Mouse (Mus musculus): Measurements from ENCODE around the gene Ankrd54.
A peak's percentile ranks its signal among the peaks of the same experiment; 100 is the strongest.

Gene Ankrd54

DNA sequence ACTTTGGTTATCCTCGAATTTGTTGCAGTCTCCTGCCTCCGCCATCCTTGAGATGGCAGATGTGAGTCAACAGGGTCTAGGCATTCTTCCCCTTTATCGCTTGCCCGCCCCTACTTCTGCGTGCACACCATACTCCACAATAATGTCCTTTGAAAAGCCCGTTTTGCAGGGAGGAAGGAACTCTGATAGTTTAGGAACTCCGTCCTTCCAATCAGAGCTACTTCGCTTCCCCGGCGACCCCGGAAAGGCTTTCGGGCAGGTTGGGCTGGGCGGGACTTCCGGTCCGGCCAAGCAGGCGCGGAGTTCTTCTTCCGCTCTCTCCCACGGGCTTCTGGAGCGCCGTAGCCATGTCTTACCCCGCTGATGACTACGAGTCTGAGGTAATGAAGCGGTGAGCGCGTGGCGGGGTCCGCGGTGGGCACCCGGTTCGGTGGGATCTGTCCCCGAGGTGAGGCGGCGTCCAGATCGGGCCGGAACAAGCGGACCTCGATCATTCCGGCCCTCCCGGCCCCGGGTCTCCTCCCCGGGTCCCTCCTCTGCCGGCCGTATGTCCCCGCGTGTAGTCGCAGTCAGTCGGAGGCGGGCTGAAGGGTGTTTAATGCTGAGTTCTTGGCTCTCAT is 12.3 kb upstream of the Ankrd54 start, which contains the start of gene Eif3l:
Gene Eif3l, plus strand, starts transcription at position 267 of the 620 bp plus-strand sequence.
- DNase-seq: peak; percentile 91

DNA sequence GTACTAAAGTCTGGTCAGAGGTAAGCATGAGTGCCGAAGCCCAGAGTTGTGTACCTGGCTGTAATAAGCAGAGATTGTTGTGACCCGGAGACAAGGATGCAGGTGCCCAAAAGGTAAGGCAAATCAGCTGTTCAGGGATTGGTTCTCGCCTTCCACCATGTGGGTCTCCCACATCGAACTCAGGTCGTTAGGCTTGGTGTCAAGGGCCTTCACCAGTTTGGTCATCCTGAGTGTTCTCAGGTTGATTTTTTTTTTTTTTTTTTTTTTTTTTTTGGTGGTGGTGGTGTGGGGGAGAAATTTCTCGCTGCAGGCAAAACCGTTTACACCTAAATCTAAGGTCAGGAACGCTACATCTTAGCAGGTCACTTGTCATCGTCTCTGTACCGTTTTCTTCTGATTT is 11.8 kb upstream of the Ankrd54 start:
- no peak for DNase-seq

GRCm38 (mm10) chr15:79073752-79074151 is 11.1 kb upstream of the Ankrd54 start:
- no peak for DNase-seq

DNA sequence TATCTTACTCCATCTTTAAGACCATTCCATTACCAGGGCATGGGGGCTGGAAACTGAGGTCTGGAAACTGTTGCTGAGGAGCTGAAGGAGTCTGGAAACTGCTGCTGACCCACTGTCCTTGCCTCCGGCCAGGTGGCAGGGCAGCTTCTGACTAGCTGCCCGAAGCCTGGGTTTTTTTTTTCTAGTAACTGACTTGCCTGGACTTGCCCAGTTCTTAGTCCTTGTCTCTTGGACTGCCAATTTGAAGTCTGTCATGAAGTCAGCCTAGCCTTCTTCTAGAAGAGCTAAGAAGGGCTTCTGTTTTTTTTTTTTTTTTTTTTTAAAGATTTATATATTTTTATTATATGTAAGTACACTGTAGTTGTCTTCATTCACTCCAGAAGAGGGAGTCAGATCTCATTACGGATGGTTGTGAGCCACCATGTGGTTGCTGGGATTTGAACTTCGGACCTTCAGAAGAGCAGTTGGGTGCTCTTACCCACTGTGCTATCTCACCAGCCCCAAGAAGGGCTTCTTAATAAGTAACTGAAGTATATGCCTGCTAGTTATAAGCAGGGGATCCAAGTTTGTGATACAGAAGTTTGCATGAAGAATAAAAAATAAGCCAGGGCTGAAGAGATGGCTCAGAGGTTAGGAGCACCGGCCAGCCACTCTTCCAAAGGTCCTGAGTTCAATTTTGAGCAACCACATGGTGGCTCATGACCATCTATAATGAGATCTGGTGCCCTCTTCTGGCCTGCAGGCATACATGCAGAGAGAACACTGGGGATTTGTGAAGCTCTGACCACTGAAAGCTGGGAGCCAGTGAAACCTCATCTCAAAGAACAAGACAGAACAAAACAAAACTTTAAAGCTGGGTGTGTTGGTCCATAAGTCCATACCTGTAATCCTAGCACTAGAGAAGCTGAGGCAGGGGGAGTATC is 8.7 kb upstream of the Ankrd54 start:
- peak; percentile 45 for DNase-seq

GRCm38 (mm10) chr15:79068416-79068815 is 5.7 kb upstream of the Ankrd54 start:
- no peak for DNase-seq

DNA sequence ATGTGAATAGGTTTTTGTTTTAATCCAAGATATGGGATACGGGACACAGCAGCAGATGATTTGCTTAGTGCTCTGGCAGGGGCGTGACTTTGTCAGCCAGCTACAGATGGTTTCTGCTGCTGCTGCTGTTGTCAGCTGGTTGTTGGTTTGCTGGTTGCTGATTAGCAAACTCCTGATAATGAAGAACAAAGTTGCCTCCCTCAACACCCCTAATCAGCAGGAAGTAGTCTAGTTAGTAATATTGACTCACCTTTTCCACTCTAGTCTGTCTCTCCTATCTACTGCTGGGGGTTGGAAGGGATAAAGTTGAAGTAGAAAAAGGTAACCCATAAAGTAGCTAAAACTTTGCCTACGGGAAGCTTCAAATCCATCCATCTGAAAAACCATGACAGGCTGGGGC is 4.9 kb upstream of the Ankrd54 start:
- no peak for DNase-seq

DNA sequence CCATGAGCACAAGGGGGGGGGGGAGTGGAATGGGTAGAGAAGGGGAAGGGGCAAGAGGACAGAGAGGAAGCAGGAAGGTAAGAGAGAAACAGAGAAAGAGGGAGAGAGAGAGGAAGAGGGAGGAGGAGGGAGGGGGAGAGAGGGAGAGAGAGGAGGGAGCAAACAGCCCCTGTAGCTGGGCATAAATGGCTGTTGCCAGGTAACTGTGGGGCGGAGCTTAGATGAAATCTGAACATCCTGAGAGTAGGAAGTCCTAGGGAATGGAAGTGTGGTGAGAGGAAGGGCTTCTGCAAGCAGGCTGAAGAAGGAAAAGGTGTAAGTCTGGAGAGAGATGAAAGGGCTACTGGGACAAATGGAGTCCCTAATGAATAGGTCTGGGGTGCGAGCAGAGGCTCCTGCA is 3.6 kb upstream of the Ankrd54 start:
- no peak for DNase-seq

DNA sequence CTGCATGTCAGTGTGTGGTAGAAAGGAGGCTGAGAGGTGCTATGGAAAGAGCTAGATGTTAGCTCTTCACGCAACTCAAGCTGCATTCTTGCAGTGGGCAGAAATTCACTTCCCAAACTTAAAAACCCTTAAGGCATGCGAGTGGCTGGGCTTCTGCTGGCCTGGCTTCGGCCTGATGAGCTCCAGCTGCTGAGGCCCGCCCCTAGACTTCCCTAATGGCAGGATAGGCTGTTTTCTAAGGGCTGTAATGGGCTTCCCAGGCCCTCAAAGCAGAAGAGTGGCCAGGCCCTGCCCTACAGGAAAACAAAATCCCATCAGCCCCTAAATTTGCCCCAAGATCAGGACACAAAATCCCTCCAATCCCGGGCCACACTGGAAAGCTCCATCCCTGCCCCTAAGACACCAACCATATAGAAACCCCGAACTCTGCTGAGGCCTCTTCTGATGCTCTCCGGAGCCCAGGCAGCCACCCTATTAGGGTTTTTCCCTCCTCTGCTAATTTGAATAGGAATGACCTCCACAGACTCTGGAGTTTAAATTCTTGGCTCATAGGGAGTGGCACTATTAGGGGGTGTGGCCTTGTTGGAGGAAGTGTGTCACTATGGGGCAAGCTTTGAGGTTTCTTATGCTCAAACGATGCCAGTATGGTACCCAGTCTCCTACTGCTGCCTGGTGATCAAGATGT is 2.5 kb upstream of the Ankrd54 start:
- no peak for DNase-seq

- DNase-seq: no peak
Measured at GRCm38 (mm10) chr15:79063160-79063740, 557 bp upstream of the Ankrd54 start.

DNA sequence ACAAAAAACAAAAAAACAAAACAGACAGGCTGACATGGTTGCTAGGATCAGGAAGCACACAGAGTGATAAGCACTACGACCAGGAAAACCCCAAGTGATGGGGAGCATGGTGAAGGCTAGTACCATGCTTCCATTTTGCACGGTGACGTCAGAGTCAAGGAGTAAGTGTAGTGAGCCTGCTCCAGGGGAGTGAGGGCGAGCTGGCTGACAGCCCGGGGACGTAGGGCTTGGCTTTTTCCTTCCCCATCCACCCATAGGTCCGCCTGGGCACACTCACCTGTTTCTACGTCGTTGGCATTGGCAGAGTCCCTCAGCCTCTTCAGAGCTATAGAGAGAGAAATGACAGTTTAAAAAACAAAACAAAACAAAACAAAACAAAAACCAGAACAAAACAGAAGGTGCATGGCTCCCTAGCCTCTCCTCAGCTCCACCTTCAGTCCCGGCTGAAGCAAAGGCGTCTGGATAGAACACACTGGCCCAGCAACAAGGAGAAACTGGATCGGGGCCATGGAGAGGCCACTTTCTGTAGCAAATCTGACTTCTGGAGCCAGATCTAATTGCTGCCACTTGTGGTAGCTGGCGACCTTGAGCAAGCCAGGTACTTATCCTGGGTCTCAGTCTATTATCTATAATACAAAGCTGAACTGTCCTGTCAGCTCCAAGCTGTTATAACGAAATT is 1.7 kb downstream of the Ankrd54 start:
- DNase-seq: no peak

- no peak for DNase-seq
Measured at GRCm38 (mm10) chr15:79057850-79058249, 4.8 kb downstream of the Ankrd54 start.

DNA sequence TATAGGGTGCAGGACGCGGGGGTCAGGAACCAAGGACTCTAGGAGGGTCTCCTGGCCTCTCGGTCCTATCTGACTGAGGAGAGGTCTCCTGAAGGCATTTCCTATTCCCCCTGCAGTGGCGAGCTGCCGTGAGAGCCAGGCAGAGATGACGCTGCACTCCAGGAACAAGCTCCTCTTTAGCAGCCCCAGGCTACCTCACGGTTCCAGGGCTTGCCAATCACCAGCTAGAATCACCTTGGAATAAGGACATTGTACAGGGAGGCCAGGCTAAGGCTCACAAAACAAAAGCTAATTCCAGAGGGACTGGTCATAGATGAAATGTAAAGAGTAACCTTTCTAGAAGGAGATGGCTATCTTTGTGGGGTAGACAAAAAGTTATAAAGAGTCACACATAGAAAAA is 6.1 kb downstream of the Ankrd54 start:
- no peak for DNase-seq

GRCm38 (mm10) chr15:79052366-79052765 is 10.3 kb downstream of the Ankrd54 start:
- DNase-seq: no peak

GRCm38 (mm10) chr15:79051461-79052360 is 11.0 kb downstream of the Ankrd54 start:
- DNase-seq: no peak

- no peak for DNase-seq
Measured at GRCm38 (mm10) chr15:79050964-79051363, 11.7 kb downstream of the Ankrd54 start.

GRCm38 (mm10) chr15:79050160-79050845 is 12.4 kb downstream of the Ankrd54 start:
- no peak for DNase-seq

- no peak for DNase-seq
Measured at GRCm38 (mm10) chr15:79048186-79048585, 14.5 kb downstream of the Ankrd54 start.

DNA sequence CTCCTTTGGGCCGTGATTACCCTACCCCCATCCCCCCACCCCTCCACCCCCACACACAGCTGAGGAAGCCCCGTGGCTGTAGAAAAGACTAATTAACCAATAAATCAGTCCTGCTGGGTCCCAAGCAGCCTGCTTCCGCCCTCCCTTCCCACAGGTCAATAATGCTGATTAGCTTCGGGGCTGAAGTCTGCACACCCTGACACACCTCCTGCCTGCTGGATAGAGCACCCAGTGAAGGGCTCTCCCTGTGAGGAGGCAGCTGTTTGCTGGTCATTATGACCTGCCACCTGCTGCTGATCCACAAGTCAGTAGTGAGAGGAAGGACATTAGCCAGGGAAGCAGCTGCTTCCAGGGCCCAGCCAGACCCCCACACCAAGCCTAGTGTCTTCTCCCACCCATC is 17.9 kb downstream of the Ankrd54 start:
- no peak for DNase-seq

- DNase-seq: peak; percentile 50
Measured at GRCm38 (mm10) chr15:79042721-79043491, 19.8 kb downstream of the Ankrd54 start.

- no peak for DNase-seq
Measured at GRCm38 (mm10) chr15:79041585-79041984, 21.1 kb downstream of the Ankrd54 start, which contains the start of gene Galr3. TSS of gene Galr3 (plus strand) at chr15:79041885.

Data from thymus, postnatal 4 days (tissue).